Mouse (Mus musculus) megakaryocyte, embryonic 14.5 days (primary cell): ENCODE measurements around the gene Rnf208.

Experiments
- FLI1 ChIP-seq: IDR thresholded peaks from 2 replicates; pipeline ENCODE4 v1.6.1; 2012; ENCODE audit warnings: low read length, inconsistent platforms, mixed read lengths
- GATA1 ChIP-seq: IDR thresholded peaks from 3 replicates; pipeline ENCODE4 v1.6.1; 2012; ENCODE audit warnings: mixed read lengths, low read length, inconsistent platforms, borderline replicate concordance

- TF ChIP-seq GATA1: no peak
- no peak for TF ChIP-seq FLI1
These were observed 19.8 kb downstream of the Rnf208 start for GRCm38 (mm10) chr2:25261870-25262269.
